Mouse (Mus musculus) v-Abl transformed pro-B cells (cell line): ENCODE data around the gene Ano4.

Experiments used
- in situ Hi-C, 2 experiments: fragments of 400-800 bp; cut with MboI; formaldehyde crosslinking; loops; one replicate each; pipeline ENCODE4 v1.15.1; 2025; ENCODE audit not compliant: unreplicated experiment in 2 of 2

Gene Ano4

DNA sequence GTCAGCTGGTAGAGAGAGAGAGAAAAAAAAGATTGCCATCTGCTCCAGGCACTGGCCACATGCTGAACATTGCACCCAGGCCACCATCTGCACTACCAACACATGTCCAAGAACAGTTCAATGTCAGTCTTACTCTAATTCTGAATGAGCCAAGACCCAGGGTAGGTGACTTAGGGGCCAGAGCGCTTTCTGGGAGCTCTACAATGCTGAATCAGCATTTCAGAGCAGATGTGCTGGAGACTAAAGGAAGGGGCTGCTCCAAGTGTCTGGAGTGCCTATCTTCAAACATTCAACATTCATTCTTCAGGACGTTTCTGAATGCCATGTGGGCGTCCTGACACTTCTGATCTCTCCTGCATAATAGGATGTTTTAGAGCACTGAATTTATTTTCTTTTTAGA is 51.8 kb downstream of the Ano4 start:
- in situ Hi-C loops = no loop called here

DNA sequence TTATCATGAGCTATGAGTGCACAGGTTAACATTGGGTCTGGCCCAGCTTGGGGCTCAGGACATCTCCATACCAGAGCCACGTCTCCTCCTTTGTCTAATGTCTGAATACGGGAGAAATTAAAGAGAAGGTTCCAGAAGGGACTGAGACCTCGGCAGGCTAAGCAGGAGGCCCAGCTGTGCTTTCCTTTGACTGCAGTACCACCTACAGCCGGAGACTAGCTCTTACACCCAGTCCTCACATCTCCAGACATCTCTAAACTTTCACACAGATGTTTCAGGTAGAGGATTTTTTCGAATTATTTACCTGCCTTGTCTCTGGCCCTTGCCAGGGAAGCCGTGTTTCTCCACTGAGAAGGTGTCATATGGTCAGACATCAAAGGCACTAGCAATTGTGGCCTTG is 53.9 kb downstream of the Ano4 start:
- in situ Hi-C loops = no loop called here

DNA sequence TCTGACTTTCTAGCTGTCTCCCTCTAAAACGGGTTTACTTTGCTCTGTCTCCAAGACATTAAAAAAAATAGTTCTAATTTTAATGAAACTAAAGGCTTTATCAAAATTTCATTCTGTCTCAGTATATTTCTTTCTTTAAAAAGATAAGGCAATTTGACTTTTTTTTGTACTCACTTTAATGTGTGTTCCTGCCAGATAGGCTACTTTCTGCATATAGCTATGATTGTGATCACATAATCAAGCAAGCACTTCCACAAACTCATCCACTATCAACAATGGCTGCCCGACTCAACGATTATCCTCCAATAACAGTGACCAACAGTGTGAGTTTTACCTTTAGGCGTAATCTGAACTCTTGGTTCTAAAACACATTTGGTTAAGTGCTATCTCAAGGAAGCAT is 55.3 kb downstream of the Ano4 start:
- in situ Hi-C loops = no loop called here

DNA sequence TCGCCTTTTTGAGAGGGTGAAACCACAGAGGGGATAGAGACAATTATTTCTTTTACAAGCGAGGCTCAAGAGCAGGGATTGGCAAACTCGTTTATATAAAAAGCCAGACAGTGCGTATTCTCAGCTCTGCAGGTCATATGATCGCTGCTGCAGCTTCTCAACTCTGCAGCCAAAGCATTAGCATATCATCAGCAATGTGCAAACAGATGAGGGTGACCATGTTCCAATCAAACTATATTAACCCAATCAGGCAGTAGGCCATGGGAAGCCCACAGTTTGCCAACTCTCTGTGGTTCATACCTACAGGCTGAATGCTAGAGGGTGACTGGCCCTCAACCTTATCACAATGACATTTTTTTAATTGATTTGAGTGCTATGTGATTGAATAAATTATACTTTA is 64.2 kb downstream of the Ano4 start:
- in situ Hi-C loops = no loop called here

DNA sequence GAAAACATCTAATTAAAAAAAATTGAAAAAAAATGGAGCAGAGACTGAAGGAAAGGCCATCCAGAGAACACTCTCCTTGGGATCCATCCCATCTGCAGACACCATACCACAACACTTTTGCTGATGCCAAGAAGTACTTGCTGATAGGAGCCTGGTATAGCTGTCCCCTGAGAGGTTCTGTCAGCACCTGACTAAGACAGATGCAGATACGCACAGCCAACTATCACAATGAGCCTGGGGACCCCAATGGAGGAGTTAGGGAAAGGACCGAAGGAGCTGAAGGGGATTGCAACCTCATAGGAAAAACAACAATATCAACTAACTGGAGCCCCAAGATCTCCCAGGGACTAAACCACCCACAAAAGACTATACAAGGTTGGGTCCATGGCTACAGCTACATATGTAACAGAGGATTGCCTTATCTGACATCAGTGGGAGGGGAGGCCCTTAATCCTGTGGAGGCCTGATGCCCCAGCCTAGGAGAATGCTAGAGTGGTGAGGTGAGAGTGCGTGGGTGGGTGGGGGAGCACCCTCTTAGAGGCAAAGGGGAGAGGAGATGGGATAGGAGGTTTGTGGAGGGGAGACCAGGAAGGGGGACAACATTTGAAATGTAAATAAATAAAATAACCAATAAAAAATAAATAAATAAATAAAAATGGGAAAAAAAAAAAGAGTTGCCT is 71.4 kb downstream of the Ano4 start:
- in situ Hi-C loops = no loop called here

DNA sequence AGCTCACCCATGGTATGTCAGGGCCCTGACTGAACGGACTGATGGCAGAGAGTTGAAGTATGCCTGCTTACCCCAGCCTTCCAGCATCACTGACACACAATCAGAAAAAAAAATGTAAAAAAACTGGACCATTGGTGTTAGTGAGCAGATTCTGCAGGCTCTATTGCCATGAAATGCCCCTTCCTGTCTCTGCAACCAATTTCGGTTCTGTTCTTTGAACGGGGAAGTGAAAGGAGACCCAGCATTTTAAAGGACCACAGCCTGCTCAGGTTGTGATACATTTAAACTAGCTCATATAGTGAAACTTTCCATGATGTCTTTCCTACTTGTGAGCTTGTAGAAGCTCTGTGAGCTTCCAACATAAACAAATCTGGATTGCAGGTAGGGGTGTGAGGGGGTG is 77.2 kb downstream of the Ano4 start:
- in situ Hi-C loops = no loop called here

DNA sequence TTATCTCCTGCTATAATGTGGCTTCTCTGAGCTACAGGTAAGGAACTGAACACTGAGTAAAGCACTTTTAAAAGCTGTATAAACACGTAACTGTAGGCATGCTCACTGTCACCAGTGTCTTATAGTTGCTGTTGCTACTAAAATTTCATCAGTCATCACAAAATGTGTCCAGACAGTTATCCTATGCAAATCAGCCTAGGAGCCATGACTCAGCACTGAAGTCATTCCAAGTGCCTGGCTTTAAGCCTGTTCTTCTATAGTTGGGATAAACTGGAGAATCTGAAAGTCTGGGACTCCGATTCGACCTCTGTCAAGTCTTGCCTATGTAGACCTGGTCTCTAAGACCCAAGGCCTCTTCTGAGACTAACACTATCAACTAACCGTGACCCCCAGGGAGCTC is 81.2 kb downstream of the Ano4 start:
- in situ Hi-C loops = no loop called here

DNA sequence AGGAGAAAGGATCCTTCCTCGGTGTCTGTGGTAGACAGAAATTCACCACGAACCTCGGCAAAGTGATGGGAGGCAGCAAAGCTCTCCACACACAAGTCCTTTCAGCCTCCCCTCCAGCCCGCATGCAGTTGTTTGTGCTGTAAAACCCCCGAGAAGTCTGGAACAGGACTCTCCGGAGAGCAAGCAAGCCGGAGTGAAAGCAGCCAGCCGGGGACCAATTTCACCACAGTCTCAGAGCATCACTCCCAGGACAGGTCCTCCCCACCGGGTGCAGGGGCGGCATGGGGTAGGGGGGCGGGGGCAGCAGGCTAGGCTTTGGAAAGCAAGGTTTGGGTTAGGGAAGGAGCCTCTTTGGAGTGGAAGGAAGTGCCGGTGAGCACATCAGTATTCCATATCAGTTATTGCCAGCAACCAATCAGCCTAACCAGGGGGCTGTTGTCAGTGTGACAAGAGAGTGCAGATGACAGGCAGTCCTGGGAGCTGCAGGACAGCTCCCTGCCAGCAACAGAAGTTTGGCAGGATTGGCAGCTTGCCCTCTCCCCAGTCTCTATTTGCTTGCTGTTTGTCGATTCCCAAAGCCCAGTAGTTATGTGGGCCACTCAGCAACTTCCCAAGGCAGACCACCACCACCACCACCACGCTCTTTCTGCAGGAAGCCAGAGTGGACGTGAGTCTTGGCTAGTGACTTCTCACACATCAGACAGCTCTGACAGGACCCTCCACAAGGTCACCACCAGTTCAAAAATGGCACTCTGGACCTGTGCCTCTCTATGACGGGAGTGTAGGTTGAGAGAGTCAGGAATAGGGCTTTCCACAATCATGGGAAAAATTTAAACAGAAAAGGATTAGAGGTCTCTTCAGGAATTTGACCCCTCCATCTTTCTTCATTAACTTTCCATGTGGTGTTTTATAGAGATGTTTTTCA is 86.8 kb downstream of the Ano4 start:
- in situ Hi-C loops = no loop called here

DNA sequence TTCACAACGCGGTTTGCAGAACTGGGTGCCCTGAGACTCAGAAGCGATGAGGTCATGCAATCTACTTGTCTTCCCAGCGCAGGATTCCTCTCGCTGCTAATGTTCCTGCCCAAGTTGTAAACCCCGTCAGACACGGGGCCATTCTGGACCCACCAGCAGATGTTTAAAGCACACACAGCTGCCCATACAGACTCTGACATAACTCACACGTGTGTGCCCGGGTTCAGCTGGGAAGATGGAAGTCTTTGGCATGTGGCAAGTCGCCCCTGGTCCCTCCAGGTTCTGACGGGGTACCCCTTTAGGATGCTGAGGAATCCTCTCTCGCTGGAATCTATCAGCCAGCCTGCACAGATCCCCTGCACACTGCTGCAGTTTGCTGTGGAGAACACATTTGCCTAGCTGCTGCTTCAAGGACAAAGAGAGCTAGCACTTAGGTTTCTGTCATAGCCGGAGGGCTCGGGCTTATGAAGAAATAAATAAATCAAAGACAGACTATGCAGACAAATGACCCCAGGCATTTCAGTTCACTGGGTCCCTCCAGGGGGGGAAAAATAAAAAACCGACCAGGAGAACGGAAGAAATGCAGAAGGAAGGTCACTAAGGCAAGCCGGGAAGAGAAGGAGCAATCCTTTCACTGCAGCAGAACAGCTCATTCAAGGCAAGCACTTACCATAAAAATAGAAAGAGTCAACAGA is 87.7 kb downstream of the Ano4 start:
- in situ Hi-C loops = no loop called here

DNA sequence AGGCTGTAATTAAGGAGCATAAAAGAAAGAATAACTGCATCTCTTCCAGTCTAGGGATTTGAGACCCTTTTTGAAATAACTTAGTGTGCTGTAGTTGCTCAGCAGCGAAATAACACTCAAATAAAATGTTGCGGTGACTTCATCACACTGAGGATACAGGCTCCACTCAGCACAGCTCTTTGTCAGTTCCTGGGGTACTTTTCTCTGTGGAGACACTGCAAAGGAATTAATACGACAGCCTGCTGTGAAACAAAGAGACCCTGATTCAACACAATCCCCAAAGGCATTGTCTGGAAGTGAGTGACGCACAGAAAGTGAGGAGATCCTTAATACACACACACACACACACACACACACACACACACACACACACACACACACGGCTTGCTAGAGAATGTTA is 89.8 kb downstream of the Ano4 start:
- in situ Hi-C loops = no loop called here

DNA sequence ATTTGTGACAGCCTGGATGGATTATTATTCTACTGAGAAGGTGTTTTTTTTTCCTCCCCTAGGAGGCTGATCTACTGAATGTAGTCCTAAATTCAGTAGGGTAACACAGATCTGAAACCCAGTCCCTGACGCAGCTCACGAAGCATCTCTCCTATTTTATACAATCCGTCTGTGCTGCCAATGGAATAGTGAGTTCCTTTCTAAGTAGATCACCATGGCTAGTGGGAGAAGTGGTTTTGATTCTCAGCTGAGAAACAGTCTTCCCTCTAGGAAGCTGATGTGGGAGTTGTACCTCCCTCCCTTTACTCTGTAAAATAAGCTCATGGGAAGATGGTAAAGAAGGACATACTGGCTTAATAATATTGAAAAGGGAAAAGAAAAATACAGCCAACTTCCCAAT is 90.8 kb downstream of the Ano4 start:
- in situ Hi-C loops = no loop called here

DNA sequence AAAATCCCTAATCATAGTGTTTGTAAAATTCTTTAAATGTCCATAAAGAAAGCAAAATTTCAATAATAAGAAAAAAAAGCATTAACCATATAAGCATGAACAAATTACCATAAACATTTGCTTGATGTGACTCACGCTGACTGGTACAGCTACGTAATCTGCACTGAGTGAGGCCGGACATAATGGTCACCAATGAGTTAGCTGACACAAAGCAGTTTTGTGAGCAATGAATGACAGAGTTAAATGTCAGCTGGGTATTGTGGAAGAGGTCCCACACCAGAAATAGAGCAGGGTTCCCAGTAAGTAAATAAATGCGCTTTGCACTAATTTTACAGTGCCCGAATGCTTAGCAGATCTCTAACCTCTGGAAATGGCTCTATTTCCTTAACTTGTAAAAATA is 91.9 kb downstream of the Ano4 start:
- in situ Hi-C loops = no loop called here

DNA sequence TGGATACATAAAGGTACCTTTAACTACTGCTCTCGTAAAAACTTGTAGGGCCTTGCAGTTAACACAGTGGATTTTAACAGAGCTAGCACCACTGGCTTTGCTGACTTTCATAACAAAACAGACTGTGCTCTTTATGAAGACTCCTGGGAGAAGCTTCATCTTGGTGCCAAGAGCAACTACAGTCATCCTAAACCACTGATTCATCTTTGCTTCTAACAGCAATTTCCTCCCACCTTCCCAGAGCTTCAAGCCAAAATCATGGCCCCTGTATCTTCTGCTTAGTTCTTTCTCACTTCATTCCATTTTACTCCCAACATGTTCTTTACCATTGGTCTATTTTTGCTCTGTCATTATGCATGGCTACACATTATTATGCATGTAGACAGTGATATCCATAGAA is 100.8 kb downstream of the Ano4 start:
- in situ Hi-C loops = no loop called here

DNA sequence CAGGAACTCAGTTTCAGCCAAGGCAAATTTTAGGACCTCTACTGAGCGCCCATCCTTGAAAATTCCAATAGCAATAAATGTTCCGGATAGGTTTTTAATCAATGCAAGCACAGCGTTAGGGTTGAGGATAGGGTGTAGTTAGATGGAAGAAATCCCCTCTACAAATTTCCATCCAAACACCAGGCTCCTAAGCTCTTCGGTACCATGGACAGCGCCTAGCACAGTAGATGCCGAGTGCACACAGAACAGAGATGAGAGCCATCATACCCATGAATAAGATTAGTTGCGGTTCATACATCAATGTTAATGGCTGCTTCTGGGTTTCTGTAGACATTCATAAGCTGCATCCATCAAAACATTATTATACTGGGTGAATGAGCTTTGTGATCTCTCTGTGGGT is 120.0 kb downstream of the Ano4 start:
- in situ Hi-C loops = loop anchor here in 1 of 2 experiments (25.0 kb wide), 1 partner anchor 862 kb away; no protein-coding TSS in a partner anchor

DNA sequence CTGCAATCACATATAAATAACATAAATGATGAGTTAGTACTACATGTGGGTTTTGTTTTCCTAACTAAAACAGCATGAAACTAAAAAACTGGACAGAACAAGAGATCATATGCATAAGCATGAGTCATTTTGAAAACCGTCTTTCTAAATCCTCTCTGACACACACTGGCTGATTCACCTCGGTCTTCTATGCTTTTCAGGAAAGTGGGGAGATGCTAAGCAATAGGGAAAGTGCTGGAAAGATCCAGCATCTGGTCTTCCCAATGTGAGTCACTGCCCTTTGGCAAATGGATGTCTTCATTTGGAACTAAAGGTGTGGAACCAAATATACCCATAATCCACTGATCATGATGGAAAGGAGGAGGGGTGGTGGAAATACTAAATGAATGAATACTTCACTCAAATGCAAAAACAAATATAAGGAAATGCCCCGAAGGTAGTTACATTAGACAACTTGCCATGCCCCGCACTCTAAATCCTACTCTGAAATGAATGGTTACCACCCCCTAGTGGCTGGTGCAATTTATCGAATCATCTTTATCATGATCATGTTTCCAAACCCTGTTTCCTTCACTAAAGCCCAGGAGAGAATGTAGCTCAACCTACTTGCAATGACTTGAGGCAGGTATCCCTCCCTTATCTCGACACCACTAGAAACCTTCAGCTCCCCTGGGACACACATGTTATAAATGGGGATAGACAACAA is 122.1 kb downstream of the Ano4 start:
- in situ Hi-C loops = loop anchor here in 1 of 2 experiments (25.0 kb wide), 1 partner anchor 860 kb away; no protein-coding TSS in a partner anchor

DNA sequence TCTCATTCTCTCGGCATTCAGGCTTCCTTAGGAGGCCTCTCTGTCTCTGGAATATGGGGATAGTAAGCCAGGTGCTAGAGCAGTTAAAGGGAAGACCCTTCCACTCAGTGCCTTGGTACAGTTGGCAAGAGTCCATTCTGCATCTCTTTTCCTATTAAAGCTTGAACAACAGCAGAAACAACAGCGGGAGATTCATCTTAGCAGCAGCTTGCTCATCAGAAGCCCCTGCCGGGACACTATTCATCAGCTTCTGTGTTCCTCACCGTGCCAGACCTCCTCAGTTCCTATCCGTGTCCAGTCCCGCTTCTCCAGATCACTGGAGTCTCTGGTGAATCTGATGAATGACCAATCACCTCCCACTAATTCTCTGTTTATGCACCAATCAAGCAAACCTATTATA is 128.5 kb downstream of the Ano4 start:
- in situ Hi-C loops = loop anchor here in 1 of 2 experiments (25.0 kb wide), 1 partner anchor 854 kb away; no protein-coding TSS in a partner anchor

DNA sequence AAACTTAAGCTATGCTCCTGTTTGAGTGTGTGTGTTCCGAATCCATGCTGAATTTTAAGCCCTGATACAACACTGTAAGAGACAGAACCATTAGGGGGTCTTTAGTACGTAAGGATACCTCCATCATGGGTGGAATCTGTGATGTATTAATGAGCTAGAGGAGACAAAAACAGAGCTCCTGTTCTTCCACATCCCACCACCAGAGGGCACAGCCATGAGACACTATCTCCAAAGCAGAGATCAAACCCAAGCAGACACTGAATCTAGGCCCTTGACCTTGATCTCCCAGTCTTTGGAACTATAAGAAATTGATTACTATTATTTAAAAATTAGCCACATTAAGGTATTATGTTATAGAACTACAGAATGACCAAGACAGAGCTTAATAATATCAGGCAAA is 138.7 kb downstream of the Ano4 start:
- in situ Hi-C loops = loop anchor here (5.0 to 25.0 kb wide), 5 partner anchors 259 to 1489 kb away; no protein-coding TSS in a partner anchor

DNA sequence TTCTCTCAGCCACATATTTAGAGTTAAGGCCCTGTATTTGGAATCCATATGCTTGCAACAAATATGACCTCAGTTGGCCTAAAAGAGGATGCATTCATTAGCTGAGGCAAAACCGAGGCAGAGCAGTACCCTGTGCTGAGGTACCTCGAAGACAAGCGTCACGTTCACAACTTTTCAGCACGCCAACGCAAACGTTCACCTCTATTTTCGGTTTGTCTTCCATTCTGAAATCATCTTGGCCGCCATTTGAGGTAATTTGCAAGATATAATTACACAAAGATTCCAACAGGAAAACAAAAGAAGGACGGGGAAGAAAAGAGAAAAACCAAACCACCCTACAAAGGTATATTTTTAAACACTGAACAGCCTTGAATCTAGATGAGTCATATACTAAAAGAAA is 148.1 kb downstream of the Ano4 start:
- in situ Hi-C loops = no loop called here

DNA sequence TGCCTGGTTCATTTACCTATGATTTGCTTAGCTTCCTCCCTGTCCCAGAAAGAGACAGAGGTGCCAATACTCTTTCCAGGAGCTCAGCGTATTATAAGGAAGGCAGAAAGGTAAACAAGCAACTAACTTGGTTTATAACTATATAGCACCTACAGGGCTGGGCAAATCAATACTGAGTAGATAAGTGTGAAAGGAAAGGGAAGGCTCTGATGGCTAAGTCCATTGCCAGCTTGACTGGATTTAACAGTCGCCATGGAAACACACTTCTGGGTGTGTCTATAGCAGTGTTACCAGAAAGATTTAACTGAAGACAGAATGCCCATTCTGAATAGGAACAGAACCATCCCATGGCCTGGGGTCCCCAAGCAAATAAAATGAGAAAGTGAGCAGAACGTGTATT is 149.5 kb downstream of the Ano4 start:
- in situ Hi-C loops = no loop called here

DNA sequence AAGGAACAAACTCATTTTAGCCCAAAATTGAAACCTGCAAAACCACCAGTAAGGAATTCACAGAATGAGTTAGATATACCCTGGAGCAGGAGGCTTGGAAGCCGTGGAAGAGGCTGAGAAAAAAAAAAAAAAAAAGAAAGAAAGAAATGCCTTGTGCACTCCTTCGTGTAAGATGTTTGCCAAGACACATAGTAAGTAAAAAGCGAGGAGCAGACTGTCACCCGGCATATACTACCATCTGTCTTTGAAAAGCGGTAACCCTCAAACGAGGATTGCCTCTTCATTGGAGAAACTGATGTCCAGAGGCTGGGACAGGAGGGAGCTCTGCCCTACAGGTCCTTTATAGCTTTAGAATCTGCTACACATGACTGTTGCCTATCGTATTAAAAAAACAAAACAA is 150.1 kb downstream of the Ano4 start:
- in situ Hi-C loops = loop anchor here in 1 of 2 experiments (5.0 kb wide), 1 partner anchor 38 kb away; no protein-coding TSS in a partner anchor
